Mouse (Mus musculus) limb, embryonic 15.5 days (tissue): Measurements from ENCODE around the gene Nova1. TPM values are rescaled to one million over a fixed set of nuclear protein-coding genes. Genes with fewer than 3 reads are reported as not detected.

Source experiments
- ATAC-seq: fragments of 200-750 bp; cut with Nextera tagmentation; 2 replicates; pipeline ENCODE4 v1.8.0; 2017; ENCODE audit warnings: low read depth, moderate TSS enrichment; ENCODE audit not compliant: insufficient number of reproducible peaks, low FRiP score, low TSS enrichment
- H3K27ac ChIP-seq: fragments of 300-500 bp; sonication (generic); 2 replicates; pipeline ENCODE4 v1.5.1; 2015; ENCODE audit warnings: moderate library complexity, mild to moderate bottlenecking, inconsistent platforms
- H3K27me3 ChIP-seq: fragments of 300-500 bp; sonication (generic); 2 replicates; pipeline ENCODE4 v1.6.1; 2015; ENCODE audit warnings: inconsistent platforms
- H3K36me3 ChIP-seq: fragments of 300-500 bp; sonication (generic); 2 replicates; pipeline ENCODE4 v1.6.1; 2015; ENCODE audit warnings: inconsistent platforms
- H3K4me1 ChIP-seq: fragments of 300-500 bp; sonication (generic); 2 replicates; pipeline ENCODE4 v1.6.1; 2015; ENCODE audit warnings: inconsistent platforms
- H3K4me2 ChIP-seq: fragments of 300-500 bp; sonication (generic); 2 replicates; pipeline ENCODE4 v1.6.1; 2015; ENCODE audit warnings: mild to moderate bottlenecking, inconsistent platforms
- H3K4me3 ChIP-seq: fragments of 300-500 bp; sonication (generic); 2 replicates; pipeline ENCODE4 v1.5.1; 2015; ENCODE audit warnings: mild to moderate bottlenecking, inconsistent platforms
- H3K9ac ChIP-seq: fragments of 300-500 bp; sonication (generic); 2 replicates; pipeline ENCODE4 v1.6.1; 2015; ENCODE audit warnings: inconsistent platforms
- H3K9me3 ChIP-seq: fragments of 300-500 bp; sonication (generic); 2 replicates; pipeline ENCODE4 v1.6.1; 2016; ENCODE audit warnings: inconsistent platforms
- WGBS: fragments of 180-500 bp; shearing (Covaris S2); methylation state at CpG from one replicate; pipeline ENCODE4 v1.1.7; 2015; 5-methylcytosine and 5-hydroxymethylcytosine counted together
- polyA plus RNA-seq: library from polyadenylated mRNA; unstranded; fragments of >200 nt; fragmentation: Nextera tagmentation; extraction: Ambion mirVana; gene quantifications from 2 replicates; pipeline ENCODE4 v1.2.1, GENCODE M21; 2015

Gene Nova1
- polyA plus RNA-seq, 1 experiment from 2014 or later = 3.5 TPM

DNA sequence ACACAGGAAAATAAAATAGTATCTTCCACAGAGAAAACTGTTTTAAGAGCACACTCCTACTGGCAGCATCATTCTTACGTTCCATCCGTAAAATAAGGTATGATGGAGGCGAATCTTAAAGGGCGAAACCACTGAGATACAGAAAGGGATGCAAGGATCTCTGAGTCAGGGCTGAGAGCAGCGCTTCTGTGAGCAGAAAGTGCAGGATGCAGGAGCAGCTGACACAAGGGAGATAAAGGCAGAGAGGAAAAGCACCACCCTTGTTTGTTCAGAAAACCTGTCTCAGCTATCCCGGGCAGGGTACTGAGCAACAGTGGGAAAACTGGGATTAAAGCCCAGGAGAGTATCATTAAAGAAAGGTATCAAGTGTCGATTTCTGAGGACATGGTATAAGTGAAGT, 59.3 kb downstream of the Nova1 start:
- 70% methylated on average over 7 of the region's 7 CpGs for WGBS
- no peak for ATAC-seq

DNA sequence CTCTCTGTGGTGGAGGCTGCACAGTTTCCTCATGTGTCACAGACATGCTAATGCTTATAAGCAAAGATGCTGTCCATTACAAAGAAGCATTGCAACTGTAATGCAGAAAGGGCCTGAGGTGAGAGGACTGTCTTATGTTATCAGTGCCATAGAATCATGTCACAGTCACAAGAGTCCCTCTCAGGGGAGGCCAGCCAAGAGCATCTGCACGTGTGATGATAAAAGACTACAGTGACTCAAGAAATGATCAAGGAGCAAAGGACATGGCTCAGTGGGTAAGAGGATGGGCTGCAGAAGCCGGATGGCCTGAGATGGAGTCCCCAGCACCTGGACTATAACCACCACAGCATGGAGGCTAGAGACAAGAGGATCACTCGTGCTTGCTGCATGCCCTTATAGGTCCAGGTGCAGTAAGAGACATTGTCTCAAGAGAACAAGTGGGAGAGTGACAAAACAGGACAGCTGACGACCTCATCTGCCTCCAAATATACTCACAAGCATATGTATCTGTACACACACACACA, 64.3 kb downstream of the Nova1 start:
- H3K27ac ChIP-seq = no peak overlapping the region
- no peak overlapping the region for H3K4me2 ChIP-seq
- ATAC-seq = no peak
- H3K9ac ChIP-seq = no peak overlapping the region
- 57% methylated on average over 4 of the region's 4 CpGs for WGBS
- H3K36me3 ChIP-seq = no peaks in the 10 kb centered on the region
- H3K4me3 ChIP-seq = no peak overlapping the region
- H3K9me3 ChIP-seq = no peaks in the 10 kb centered on the region
- H3K27me3 ChIP-seq = no peaks in the 10 kb centered on the region
- no peaks in the 10 kb centered on the region for H3K4me1 ChIP-seq

More for the DNA sequence above, 59.3 kb downstream of the Nova1 start:
- no peaks in the 10 kb centered on the region for H3K36me3 ChIP-seq
- no peak overlapping the region for H3K27ac ChIP-seq
- no peak overlapping the region for H3K4me2 ChIP-seq
- H3K9me3 ChIP-seq = no peaks in the 10 kb centered on the region
- no peaks in the 10 kb centered on the region for H3K27me3 ChIP-seq
- H3K4me1 ChIP-seq = no peaks in the 10 kb centered on the region
- no peak overlapping the region for H3K4me3 ChIP-seq
- H3K9ac ChIP-seq = no peak overlapping the region

DNA sequence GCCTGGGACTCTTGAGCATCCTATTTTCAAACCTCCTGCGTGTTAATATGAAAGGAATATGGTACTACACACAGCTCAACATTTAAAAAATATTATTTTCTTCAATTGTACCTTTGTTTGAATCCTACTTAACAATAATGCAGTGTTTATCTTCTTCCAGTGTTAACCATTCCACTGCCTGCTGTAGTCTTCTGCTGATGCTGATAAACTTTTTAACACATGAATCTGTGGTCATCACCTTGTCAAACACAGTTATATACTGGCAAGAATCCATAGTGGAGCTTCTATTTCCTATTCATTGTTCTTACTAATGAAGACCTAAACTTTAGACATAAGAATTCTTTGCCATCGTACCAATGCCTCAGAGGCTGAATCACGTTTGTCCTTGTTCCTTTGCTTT, 65.6 kb downstream of the Nova1 start:
- H3K36me3 ChIP-seq = no peaks in the 10 kb centered on the region
- H3K27ac ChIP-seq = no peak overlapping the region
- no peak for ATAC-seq
- H3K9me3 ChIP-seq = no peaks in the 10 kb centered on the region
- no peak overlapping the region for H3K9ac ChIP-seq
- H3K4me3 ChIP-seq = no peak overlapping the region
- no peaks in the 10 kb centered on the region for H3K4me1 ChIP-seq
- no peak overlapping the region for H3K4me2 ChIP-seq
- H3K27me3 ChIP-seq = no peaks in the 10 kb centered on the region
- WGBS = 68% methylated on average over 3 of the region's 3 CpGs

DNA sequence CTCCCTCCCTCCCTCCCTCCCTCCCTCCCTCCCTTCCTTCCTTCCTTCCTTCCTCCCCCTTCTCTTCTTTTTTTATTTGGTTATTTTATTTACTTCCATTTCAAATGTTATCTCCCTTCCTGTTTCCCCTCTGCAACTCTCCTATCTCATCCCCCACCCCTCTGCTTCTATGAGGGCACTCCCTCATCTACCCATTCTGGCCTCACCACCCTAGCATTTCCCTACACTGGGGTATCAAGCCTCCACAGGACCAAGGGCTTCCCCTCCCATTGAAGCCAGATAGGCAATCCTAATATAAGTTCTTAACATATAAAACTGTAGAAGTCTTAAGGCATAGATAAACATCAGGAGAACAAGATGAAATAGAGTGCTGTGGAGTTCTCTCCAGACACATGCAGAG, 85.5 kb downstream of the Nova1 start:
- H3K4me3 ChIP-seq = no peak overlapping the region
- H3K4me2 ChIP-seq = no peak overlapping the region
- no peaks in the 10 kb centered on the region for H3K4me1 ChIP-seq
- no peaks in the 10 kb centered on the region for H3K9me3 ChIP-seq
- H3K27me3 ChIP-seq = no peaks in the 10 kb centered on the region
- H3K36me3 ChIP-seq = no peaks in the 10 kb centered on the region
- H3K9ac ChIP-seq = no peak overlapping the region
- no peak overlapping the region for H3K27ac ChIP-seq
- ATAC-seq = no peak

DNA sequence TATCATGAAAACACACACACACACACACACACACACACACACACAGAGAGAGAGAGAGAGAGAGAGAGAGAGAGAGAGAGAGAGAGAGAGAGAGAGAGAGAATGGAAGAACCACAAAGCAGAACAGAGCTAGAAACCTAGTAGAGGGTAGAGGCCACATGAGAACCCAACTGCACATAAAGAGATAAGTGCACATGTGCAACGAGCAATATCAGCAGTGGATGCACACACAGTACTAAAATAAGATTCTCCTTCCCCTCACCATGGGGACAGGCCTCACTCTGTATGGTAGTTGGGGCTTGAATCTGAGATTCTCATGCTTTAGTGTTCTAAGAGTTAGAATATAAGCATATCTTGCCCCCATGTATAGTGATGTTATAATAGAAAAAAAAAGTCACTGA, 86.8 kb downstream of the Nova1 start:
- WGBS = 79% methylated on average over 1 of the region's 1 CpGs
- H3K27ac ChIP-seq = no peak overlapping the region
- H3K4me1 ChIP-seq = no peaks in the 10 kb centered on the region
- H3K9me3 ChIP-seq = no peaks in the 10 kb centered on the region
- no peaks in the 10 kb centered on the region for H3K36me3 ChIP-seq
- no peak overlapping the region for H3K9ac ChIP-seq
- no peaks in the 10 kb centered on the region for H3K27me3 ChIP-seq
- H3K4me2 ChIP-seq = no peak overlapping the region
- ATAC-seq = no peak
- no peak overlapping the region for H3K4me3 ChIP-seq

DNA sequence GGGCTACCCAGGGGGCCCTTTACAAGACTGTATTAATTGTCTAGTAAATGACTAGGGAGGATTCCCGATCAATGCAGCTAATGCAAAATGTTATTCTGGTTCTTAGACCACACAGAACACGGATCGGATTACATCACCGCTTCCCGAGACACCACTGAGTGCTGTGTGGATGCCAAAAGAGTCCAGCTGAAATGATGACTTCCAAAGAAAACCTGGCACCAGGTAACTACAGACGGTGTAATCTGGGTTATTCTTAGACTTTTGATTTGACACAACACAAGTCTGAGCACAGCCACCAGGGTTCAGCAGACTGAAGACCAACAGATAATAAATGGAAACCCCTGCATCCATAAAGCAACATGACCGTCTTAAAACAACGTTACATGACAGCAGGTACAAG, 96.8 kb downstream of the Nova1 start:
- Histone ChIP-seq H3K27ac (no peak overlapping the region), H3K4me1 (no peaks in the 10 kb centered on the region), H3K27me3 (no peaks in the 10 kb centered on the region), H3K9me3 (no peaks in the 10 kb centered on the region), H3K4me2 (no peak overlapping the region), H3K36me3 (no peaks in the 10 kb centered on the region), H3K4me3 (no peak overlapping the region), H3K9ac (no peak overlapping the region)
- WGBS = 25% methylated on average over 8 of the region's 8 CpGs
- no peak for ATAC-seq

DNA sequence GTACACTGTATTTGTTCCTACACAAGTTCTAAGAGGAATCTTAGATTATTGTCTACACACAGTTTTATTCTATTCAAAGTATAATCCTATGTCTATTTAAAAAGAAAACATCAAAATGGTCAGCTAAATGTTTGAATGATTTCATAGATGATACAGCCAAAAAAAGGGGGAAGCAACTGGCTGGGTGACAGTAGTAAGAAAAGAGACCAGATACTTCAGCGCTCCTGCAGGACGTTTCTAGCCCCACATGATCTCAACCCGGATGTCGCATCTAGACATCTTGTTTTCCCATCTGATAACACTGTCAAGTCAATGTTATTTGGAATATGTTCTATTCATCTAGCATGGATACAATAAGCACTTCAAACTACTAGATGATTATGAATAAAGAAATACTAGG, 99.7 kb downstream of the Nova1 start:
- no peak for ATAC-seq
- H3K9me3 ChIP-seq = no peaks in the 10 kb centered on the region
- no peak overlapping the region for H3K27ac ChIP-seq

DNA sequence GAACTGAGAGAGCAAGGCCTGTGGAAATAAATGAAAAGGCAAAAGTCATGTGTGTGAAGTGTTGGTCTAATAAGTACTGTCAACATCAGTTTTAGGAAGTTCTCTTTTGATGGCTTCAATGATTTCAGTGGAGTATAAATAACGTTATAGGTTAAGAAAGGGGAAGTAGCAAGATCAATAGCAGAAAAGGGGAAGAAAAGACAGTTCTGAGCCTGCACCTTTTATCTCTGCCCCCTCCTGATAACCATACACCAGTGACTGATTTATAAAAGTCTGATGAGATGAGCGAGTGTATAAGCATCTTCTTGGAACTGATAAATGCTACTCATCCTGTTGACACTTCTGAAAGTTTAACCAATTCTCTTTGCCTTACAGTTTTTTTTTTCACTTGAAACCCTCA, 108.6 kb downstream of the Nova1 start:
- no peaks in the 10 kb centered on the region for H3K4me1 ChIP-seq
- no peak overlapping the region for H3K4me2 ChIP-seq
- no peaks in the 10 kb centered on the region for H3K27me3 ChIP-seq
- H3K4me3 ChIP-seq = no peak overlapping the region
- no peaks in the 10 kb centered on the region for H3K9me3 ChIP-seq
- WGBS = 75% methylated on average over 2 of the region's 2 CpGs
- no peak overlapping the region for H3K9ac ChIP-seq
- no peak overlapping the region for H3K27ac ChIP-seq
- ATAC-seq = no peak
- H3K36me3 ChIP-seq = no peaks in the 10 kb centered on the region

More for the DNA sequence above, 99.7 kb downstream of the Nova1 start:
- Histone ChIP-seq H3K4me1 (no peaks in the 10 kb centered on the region), H3K9ac (no peak overlapping the region), H3K4me3 (no peak overlapping the region), H3K27me3 (no peaks in the 10 kb centered on the region), H3K4me2 (no peak overlapping the region), H3K36me3 (no peaks in the 10 kb centered on the region)
- WGBS = 92% methylated on average over 4 of the region's 4 CpGs

DNA sequence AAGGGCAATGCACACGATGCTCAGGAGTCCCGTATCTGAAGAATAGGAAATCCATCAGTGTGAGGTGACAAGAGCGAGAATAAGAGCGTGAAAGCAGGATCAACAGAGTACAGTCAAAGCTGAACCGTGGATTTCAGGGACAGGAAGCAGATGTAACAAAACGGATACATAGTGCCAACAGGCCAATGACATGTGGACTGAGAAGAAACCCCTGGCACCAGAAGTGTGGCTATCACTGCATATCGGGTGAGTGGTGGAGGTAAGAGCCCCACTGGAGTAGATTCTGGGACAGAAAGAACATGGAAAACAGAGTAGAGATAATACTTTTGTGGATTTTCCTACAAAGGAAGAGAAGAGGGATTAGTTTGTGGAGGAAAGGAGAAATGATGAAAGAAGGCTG, 109.3 kb downstream of the Nova1 start:
- no peaks in the 10 kb centered on the region for H3K27me3 ChIP-seq
- 82% methylated on average over 7 of the region's 7 CpGs for WGBS
- no peak overlapping the region for H3K27ac ChIP-seq
- no peaks in the 10 kb centered on the region for H3K4me1 ChIP-seq
- H3K4me2 ChIP-seq = no peak overlapping the region
- ATAC-seq = no peak
- no peak overlapping the region for H3K9ac ChIP-seq
- H3K4me3 ChIP-seq = no peak overlapping the region
- no peaks in the 10 kb centered on the region for H3K9me3 ChIP-seq
- H3K36me3 ChIP-seq = no peaks in the 10 kb centered on the region

DNA sequence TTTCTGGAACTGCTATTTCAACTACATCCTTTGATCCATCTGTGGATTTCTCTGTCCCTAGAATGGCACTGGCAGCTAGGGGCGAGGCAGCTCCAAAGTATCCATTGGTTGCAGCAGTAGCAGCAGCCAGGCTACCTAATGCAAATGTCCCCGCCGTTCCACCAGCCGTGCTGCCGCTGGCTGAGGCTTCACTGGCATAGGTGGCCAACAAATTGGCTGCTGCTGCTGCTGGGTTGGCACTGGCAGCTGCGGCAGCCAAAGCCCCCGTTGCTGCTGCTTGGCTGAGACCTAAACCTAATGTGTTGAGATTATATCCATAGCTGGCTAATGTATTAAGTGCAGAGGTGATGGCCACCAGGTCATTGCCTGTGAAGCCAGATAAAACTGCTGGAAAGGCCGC, 118.5 kb downstream of the Nova1 start:
- H3K9ac ChIP-seq = no peak overlapping the region
- no peaks in the 10 kb centered on the region for H3K36me3 ChIP-seq
- H3K27ac ChIP-seq = no peak overlapping the region
- WGBS = 88% methylated on average over 8 of the region's 8 CpGs
- no peaks in the 10 kb centered on the region for H3K9me3 ChIP-seq
- no peak overlapping the region for H3K4me2 ChIP-seq
- no peaks in the 10 kb centered on the region for H3K4me1 ChIP-seq
- ATAC-seq = no peak
- no peak overlapping the region for H3K4me3 ChIP-seq
- no peaks in the 10 kb centered on the region for H3K27me3 ChIP-seq

DNA sequence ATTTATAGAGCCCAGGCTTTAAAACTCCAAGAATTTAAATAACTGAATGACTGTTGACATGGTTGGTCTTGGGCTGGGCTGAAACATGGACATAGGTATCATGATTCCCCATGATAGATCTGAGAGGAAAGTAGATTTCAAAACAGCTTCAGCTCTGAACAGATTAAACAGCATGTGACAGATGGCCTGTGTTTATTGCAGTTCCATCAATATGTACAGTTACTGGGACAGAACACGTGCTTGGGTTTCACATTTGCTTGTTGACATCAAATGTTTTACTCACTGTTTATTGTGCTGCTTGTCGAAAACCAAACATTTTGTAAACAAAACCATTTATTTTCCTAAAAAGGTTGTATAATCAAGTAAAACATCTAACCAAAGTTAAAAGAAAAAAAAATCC, 142.4 kb downstream of the Nova1 start:
- Histone ChIP-seq H3K4me2 (no peak overlapping the region), H3K27me3 (no peaks in the 10 kb centered on the region), H3K27ac (no peak overlapping the region), H3K4me3 (no peak overlapping the region), H3K4me1 (no peaks in the 10 kb centered on the region), H3K9me3 (no peaks in the 10 kb centered on the region), H3K9ac (no peak overlapping the region), H3K36me3 (no peaks in the 10 kb centered on the region)
- WGBS = 81% methylated on average over 2 of the region's 2 CpGs
- ATAC-seq = no peak

DNA sequence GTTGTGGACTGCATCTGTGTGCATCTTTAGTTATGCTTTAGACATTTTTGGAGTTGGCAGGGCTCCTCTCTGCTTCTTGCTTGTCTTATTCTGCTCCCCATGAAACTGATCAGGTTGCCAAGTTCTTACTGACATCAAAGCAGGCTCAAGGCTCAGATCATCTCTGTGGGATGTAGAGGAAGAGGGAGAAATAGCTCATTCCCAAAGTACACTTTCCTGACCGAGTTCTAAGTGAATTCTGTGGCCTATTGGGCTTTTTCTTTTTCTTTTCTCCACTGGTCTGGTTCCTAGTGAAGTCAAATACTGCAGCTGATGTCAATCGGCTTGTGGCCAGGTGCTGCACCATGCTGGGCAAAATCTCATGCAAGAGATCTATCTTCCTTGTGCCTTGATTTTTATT, 152.0 kb downstream of the Nova1 start:
- ATAC-seq = no peak
- H3K4me3 ChIP-seq = no peak overlapping the region
- WGBS = 54% methylated on average over 2 of the region's 2 CpGs
- H3K9me3 ChIP-seq = no peaks in the 10 kb centered on the region
- H3K27ac ChIP-seq = no peak overlapping the region
- no peaks in the 10 kb centered on the region for H3K36me3 ChIP-seq
- no peak overlapping the region for H3K9ac ChIP-seq
- H3K4me2 ChIP-seq = no peak overlapping the region
- no peaks in the 10 kb centered on the region for H3K4me1 ChIP-seq
- H3K27me3 ChIP-seq = no peaks in the 10 kb centered on the region

DNA sequence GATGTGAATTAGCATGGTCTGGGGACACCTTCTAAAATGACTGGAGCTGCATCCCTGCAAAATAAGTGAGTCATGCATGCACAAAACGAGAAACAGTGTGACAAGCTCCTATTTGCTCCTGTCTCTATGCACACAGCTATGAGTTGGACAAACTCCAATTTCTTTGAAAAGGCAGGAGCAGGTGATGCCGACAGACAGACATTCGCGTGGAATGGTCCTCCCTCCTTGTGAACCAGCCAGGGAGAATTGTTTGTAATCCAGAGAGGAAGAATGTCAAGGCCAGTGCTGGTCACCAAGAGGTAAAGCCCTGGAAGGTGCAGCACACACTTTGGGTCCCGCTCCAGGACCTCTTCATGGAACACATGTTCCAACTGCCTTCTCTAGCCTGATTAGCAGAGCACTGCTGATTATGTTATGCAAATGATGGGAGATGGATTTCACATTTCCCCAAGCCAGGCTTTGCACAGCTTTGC, 172.6 kb downstream of the Nova1 start:
- 67% methylated on average over 5 of the region's 5 CpGs for WGBS

More for the DNA sequence above, 172.6 kb downstream of the Nova1 start:
- Histone ChIP-seq H3K4me1 (no peaks in the 10 kb centered on the region), H3K4me2 (no peak overlapping the region), H3K9ac (no peak overlapping the region), H3K27me3 (no peaks in the 10 kb centered on the region), H3K4me3 (no peak overlapping the region), H3K9me3 (no peaks in the 10 kb centered on the region), H3K27ac (no peak overlapping the region), H3K36me3 (no peaks in the 10 kb centered on the region)
- no peak for ATAC-seq
